Mouse (Mus musculus): Measurements from ENCODE around the gene Chst13.

DNA sequence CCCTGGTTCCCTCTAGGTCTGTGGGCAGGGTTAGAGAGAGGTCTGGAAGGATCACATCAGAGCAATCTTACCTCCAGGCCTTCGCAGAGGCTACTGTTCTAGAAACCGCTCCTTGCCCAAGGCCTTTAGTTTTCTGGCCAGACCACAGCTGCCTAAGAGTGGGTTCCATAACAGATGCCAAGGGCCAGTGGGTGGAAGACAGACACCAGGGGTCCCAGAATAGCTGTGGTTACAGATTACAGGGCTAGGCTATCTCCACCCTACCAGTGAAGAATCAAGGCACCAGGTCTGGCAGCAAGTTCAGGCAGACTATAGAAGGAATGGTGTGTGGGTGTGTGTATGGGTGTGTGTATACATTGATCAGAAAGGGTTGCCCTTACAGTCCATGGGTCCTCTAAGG, 6.0 kb downstream of the Chst13 start:
- TF ChIP-seq POLR2A (IDR thresholded peaks at IDR 0.05; ENCODE audit: low read depth, low read length) (no peak), CTCF (IDR thresholded peaks at IDR 0.05; ENCODE audit: borderline replicate concordance, insufficient read depth, low read length) (no peak)

All from embryonic fibroblast, embryonic 13.5 days (primary cell).